Mouse (Mus musculus) liver, embryonic 14.5 days (tissue): ENCODE data around the gene Pdcd2.

Experiments
- CTCF ChIP-seq: IDR thresholded peaks from 2 replicates; pipeline ENCODE4 v1.5.1; 2016; ENCODE audit warnings: antibody characterized with exemption, low read depth, control low read depth
- EP300 ChIP-seq: IDR thresholded peaks from 2 replicates; pipeline ENCODE4 v1.6.1; 2016; ENCODE audit warnings: antibody characterized with exemption, low read depth

DNA sequence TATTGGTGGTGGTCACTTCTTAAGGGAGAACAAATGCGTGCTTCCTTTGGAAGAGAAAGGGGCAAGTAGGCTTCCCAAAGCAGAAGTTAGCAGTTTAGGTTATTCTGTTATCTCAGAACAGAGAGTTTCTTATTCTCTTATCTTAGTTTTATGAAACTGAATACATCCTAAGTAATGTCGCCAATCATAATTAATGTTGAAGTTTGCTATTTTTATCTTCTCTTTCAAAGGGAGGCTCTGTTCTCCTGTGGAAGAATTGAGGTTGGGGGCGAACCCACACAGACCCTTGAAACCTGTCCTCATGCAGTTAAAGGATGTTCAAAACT is 673 bp upstream of the Pdcd2 start:
- TF ChIP-seq CTCF (no peak), EP300 (no peak)
